In the genomic region with DNA sequence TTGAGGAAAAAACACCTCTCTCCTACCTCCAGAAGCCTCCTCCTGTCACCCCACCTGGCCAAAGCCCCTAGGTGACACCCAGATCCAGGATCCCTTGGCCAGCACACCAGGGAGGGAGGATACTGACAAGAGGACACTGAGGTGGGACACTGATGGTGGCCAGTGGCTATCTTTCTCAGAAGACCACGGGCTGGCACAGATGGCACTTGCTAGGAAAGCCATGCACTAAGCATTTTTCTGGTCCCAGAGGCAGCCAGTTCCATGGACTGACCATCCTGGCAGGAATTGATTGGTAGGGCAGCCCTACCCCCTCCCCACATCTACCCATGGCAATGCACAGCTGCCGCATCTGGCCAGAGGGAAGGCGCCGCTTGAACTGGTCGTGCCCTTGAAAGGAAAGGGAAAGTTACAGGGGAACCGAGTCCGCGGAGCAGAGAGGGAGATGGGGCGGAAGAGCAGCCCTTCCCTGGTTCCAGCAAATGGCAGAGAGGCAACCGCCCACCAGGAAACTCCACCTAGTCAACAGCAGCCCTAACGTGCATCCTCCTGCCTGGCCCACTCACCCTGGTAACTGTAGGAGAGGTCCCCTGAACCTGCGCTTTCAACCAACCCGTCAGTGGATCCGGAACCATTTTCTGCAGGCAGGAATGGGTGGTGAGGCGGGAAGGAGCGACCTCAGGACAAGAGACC, we compare ENCODE assay signal across 18 mouse cellular contexts. TPM values are rescaled to one million over a fixed set of nuclear protein-coding genes. Genes with fewer than 3 reads are reported as not detected.
DNase-seq lines count a peak whose midpoint lies in the region; ATAC-seq and TF ChIP-seq lines count a peak whose summit lies in the region.
"Had no signal": no experiment of that assay in that cellular context is flagged by ENCODE, and none has a peak within 500 bp of the region (broad histone marks: within the 10 kb centered on the region; RNA-seq: fewer than 3 reads in every experiment).

No protein-coding gene starts in this region.

- H3K4me3 ChIP-seq in E14TG2a.4 (replicated peaks; ENCODE audit: low read length) = peak overlapping the region; percentile 37
- H3K4me3 ChIP-seq in neural tube, embryonic 15.5 days (replicated peaks) = no peak overlapping the region
- H3K4me3 ChIP-seq: forebrain, embryonic 13.5 days; heart, adult 2 months; limb, embryonic 12.5 days had no signal

- H3K4me2 ChIP-seq in neural tube, embryonic 15.5 days = no peak overlapping the region
- H3K4me2 ChIP-seq: forebrain, embryonic 13.5 days; limb, embryonic 12.5 days; liver, embryonic 11.5 days; midbrain, embryonic 11.5 days had no signal

- WGBS in neural tube, embryonic 15.5 days = 89% methylated on average over 16 of the region's 16 CpGs

- 0 out of 2 replicates have a peak, but pooled peaks cover 12% of the 10 kb centered on the region for H3K27me3 ChIP-seq in E14TG2a.4 (ENCODE audit: insufficient read depth, low read length)
- H3K27me3 ChIP-seq in neural tube, embryonic 15.5 days (replicated peaks) = no peaks in the 10 kb centered on the region
- H3K27me3 ChIP-seq: forebrain, embryonic 13.5 days; limb, embryonic 12.5 days had no signal

- no peak overlapping the region for H3K9ac ChIP-seq in neural tube, embryonic 15.5 days (replicated peaks)
- H3K9ac ChIP-seq: forebrain, embryonic 13.5 days; limb, embryonic 12.5 days; liver, postnatal 0 days had no signal

- DNase-seq in heart, adult 11 months = peak; percentile 91
- DNase-seq in heart, postnatal 4 days = no peak
- DNase-seq in thymus, postnatal 0 days (ENCODE audit: low spot score) = peak; percentile 21
- DNase-seq in thymus, postnatal 10 days (ENCODE audit: low spot score in 2 of 2) = no peak
- DNase-seq: heart, adult 2 months; kidney, adult 11 months; kidney, postnatal 4 days; liver, postnatal 0 days; lung, postnatal 10 days had no signal

- TF ChIP-seq CTCF in E14TG2a.4 (conservative IDR thresholded peaks at IDR 0.05; ENCODE audit: low read length) = no peak

- H3K27ac ChIP-seq in neural tube, embryonic 15.5 days (replicated peaks) = no peak overlapping the region
- H3K27ac ChIP-seq: forebrain, embryonic 13.5 days; heart, adult 2 months; hindbrain, postnatal 0 days; limb, embryonic 12.5 days had no signal

- peaks cover 77% of the 10 kb centered on the region for H3K36me3 ChIP-seq in E14TG2a.4 (ENCODE audit: insufficient read depth, low read length)
- H3K36me3 ChIP-seq in neural tube, embryonic 15.5 days = peaks cover 92% of the 10 kb centered on the region

- no peaks in the 10 kb centered on the region for H3K9me3 ChIP-seq in E14TG2a.4 (ENCODE audit: low read length)
- H3K9me3 ChIP-seq in neural tube, embryonic 15.5 days (replicated peaks) = no peaks in the 10 kb centered on the region
- H3K9me3 ChIP-seq: forebrain, embryonic 13.5 days; limb, embryonic 12.5 days had no signal

- peaks cover 66% of the 10 kb centered on the region for H3K4me1 ChIP-seq in E14TG2a.4 (replicated peaks; ENCODE audit: low read depth, low read length)
- H3K4me1 ChIP-seq in neural tube, embryonic 15.5 days = no peaks in the 10 kb centered on the region
- H3K4me1 ChIP-seq: forebrain, embryonic 13.5 days; limb, embryonic 12.5 days had no signal

- ATAC-seq in megakaryocyte progenitor cell, adult 5-6 weeks (replicated peaks; ENCODE audit: poor library complexity) = no peak
- no peak for ATAC-seq in neural tube, embryonic 15.5 days (ENCODE audit: low FRiP score)
- ATAC-seq: forebrain, embryonic 13.5 days; hindbrain, postnatal 0 days; liver, postnatal 0 days had no signal

RNA-seq across cellular contexts. Expression of a gene that starts 8.7 kb away (rescaled TPM):
- total RNA-seq in heart, postnatal 4 days (2021) = 10 to 100 TPM; 57.1 to 67.0 TPM
- polyA plus RNA-seq in thymus, postnatal 0 days (2015; fragmentation: Nextera tagmentation; extraction: Ambion mirVana) = 58.0 and 64.2 TPM in 2 replicates
- 29.4 and 32.7 TPM in 2 replicates for total RNA-seq in megakaryocyte progenitor cell, adult 5-6 weeks (2015)
- total RNA-seq in megakaryocyte progenitor cell, adult 5-6 weeks (2017) = 15.3 and 21.9 TPM in 2 replicates
- 49.2 and 55.1 TPM in 2 replicates for polyA plus RNA-seq in neural tube, embryonic 15.5 days (2015; fragmentation: Nextera tagmentation; extraction: Ambion mirVana)

RNA-seq across cellular contexts. Expression of a gene that starts 10.5 kb away (rescaled TPM):
- total RNA-seq in heart, postnatal 4 days (2021) = 100 to 1,000 TPM; 111 to 124 TPM
- polyA plus RNA-seq in thymus, postnatal 0 days (2015; fragmentation: Nextera tagmentation; extraction: Ambion mirVana) = 13.0 and 16.2 TPM in 2 replicates
- 0.10 TPM in 2 replicates for total RNA-seq in megakaryocyte progenitor cell, adult 5-6 weeks (2015)
- not detected in 2 replicates for total RNA-seq in megakaryocyte progenitor cell, adult 5-6 weeks (2017)
- polyA plus RNA-seq in neural tube, embryonic 15.5 days (2015; fragmentation: Nextera tagmentation; extraction: Ambion mirVana) = 8.5 and 44.8 TPM in 2 replicates
- total RNA-seq: hematopoietic stem cell, adult 5-6 weeks had no signal

RNA-seq across cellular contexts. Expression of a gene that starts 39.6 kb away (rescaled TPM):
- 10 to 100 TPM; 36.3 to 39.4 TPM for total RNA-seq in heart, postnatal 4 days (2021)
- polyA plus RNA-seq in thymus, postnatal 0 days (2015; fragmentation: Nextera tagmentation; extraction: Ambion mirVana) = 27.0 and 35.6 TPM in 2 replicates
- total RNA-seq in megakaryocyte progenitor cell, adult 5-6 weeks (2015) = 20.3 and 21.2 TPM in 2 replicates
- 26.5 and 27.4 TPM in 2 replicates for total RNA-seq in megakaryocyte progenitor cell, adult 5-6 weeks (2017)
- 77.0 and 83.6 TPM in 2 replicates for polyA plus RNA-seq in neural tube, embryonic 15.5 days (2015; fragmentation: Nextera tagmentation; extraction: Ambion mirVana)

RNA-seq across cellular contexts. Expression of a gene that starts 40.0 kb away (rescaled TPM):
- 10 to 100 TPM; 20.6 to 25.2 TPM for total RNA-seq in heart, postnatal 4 days (2021)
- polyA plus RNA-seq in thymus, postnatal 0 days (2015; fragmentation: Nextera tagmentation; extraction: Ambion mirVana) = 24.2 and 31.3 TPM in 2 replicates
- 8.5 and 9.6 TPM in 2 replicates for total RNA-seq in megakaryocyte progenitor cell, adult 5-6 weeks (2015)
- total RNA-seq in megakaryocyte progenitor cell, adult 5-6 weeks (2017) = 11.2 and 14.4 TPM in 2 replicates
- polyA plus RNA-seq in neural tube, embryonic 15.5 days (2015; fragmentation: Nextera tagmentation; extraction: Ambion mirVana) = 25.0 and 25.8 TPM in 2 replicates

Comparison
In these comparisons a context has a peak if more than half of its experiments do, and no peak if none do; other contexts are left out.
1. DNase-seq: peak in heart, adult 11 months (single experiment) and thymus, postnatal 0 days (single experiment); none in heart, postnatal 4 days (single experiment) and thymus, postnatal 10 days (0 of 2).
2. RNA of a gene that starts 10.5 kb away (total RNA-seq): 111 to 124 TPM in heart, postnatal 4 days; 0.10 TPM in megakaryocyte progenitor cell, adult 5-6 weeks; every median in the first group is over 100 times any median in the second.